Mouse (Mus musculus) lung, postnatal 0 days (tissue): ENCODE data around the gene Mlycd. TPM values are rescaled to one million over a fixed set of nuclear protein-coding genes. Genes with fewer than 3 reads are reported as not detected.

Source experiments
- ATAC-seq: fragments of 200-750 bp; cut with Nextera tagmentation; 2 replicates; pipeline ENCODE4 v1.8.0; 2017; ENCODE audit warnings: moderate library complexity
- DNase-seq: peaks from one replicate; pipeline ENCODE4 v3.0.0-alpha.2; 2016; ENCODE audit warnings: low spot score
- H3K27ac ChIP-seq: fragments of 300-500 bp; sonication (generic); 2 replicates; pipeline ENCODE4 v1.5.1; 2014; ENCODE audit warnings: antibody characterized with exemption, mild to moderate bottlenecking, low read length, mixed read lengths
- H3K27me3 ChIP-seq: fragments of 300-500 bp; sonication (generic); replicated peaks from 2 replicates; pipeline ENCODE4 v1.6.1; 2014; ENCODE audit warnings: low read length, mixed read lengths; ENCODE audit not compliant: insufficient read depth
- H3K36me3 ChIP-seq: fragments of 300-500 bp; sonication (generic); 2 replicates; pipeline ENCODE4 v1.6.1; 2014; ENCODE audit warnings: low read length, mixed read lengths; ENCODE audit not compliant: insufficient read depth
- H3K4me1 ChIP-seq: fragments of 300-500 bp; sonication (generic); 2 replicates; pipeline ENCODE4 v1.6.1; 2014; ENCODE audit warnings: antibody characterized with exemption, low read depth, low read length, mixed read lengths; ENCODE audit not compliant: insufficient read depth
- H3K4me2 ChIP-seq: fragments of 300-500 bp; sonication (generic); replicated peaks from 2 replicates; pipeline ENCODE4 v1.6.1; 2014; ENCODE audit warnings: low read depth, mild to moderate bottlenecking, low read length, moderate library complexity, mixed read lengths
- H3K4me3 ChIP-seq: fragments of 300-500 bp; sonication (generic); 2 replicates; pipeline ENCODE4 v1.5.1; 2014; ENCODE audit warnings: low read depth, low read length
- H3K9ac ChIP-seq: fragments of 300-500 bp; sonication (generic); replicated peaks from 2 replicates; pipeline ENCODE4 v1.6.1; 2014; ENCODE audit warnings: low read depth, mild to moderate bottlenecking
- H3K9me3 ChIP-seq: fragments of 300-500 bp; sonication (generic); 2 replicates; pipeline ENCODE4 v1.6.1; 2016; ENCODE audit warnings: low read length, mixed read lengths
- CTCF ChIP-seq: IDR thresholded peaks from 2 replicates; pipeline ENCODE4 v1.5.1; 2016; ENCODE audit warnings: antibody characterized with exemption, mild to moderate bottlenecking
- EP300 ChIP-seq: IDR thresholded peaks from 2 replicates; pipeline ENCODE4 v1.6.1; 2016; ENCODE audit warnings: antibody characterized with exemption, mild to moderate bottlenecking, control low read depth
- WGBS: fragments of 180-500 bp; shearing (Covaris S2); extraction: QIAGEN DNeasy Blood & Tissue Kit; methylation state at CpG from one replicate; pipeline ENCODE4 v1.1.7; 2014; 5-methylcytosine and 5-hydroxymethylcytosine counted together
- polyA plus RNA-seq: library from polyadenylated mRNA; unstranded; fragments of >200 nt; fragmentation: Nextera tagmentation; extraction: Ambion mirVana; gene quantifications from 2 replicates; pipeline ENCODE4 v1.2.1, GENCODE M21; 2015

The Mlycd gene
- 18.3 and 19.1 TPM in 2 replicates for polyA plus RNA-seq

DNA sequence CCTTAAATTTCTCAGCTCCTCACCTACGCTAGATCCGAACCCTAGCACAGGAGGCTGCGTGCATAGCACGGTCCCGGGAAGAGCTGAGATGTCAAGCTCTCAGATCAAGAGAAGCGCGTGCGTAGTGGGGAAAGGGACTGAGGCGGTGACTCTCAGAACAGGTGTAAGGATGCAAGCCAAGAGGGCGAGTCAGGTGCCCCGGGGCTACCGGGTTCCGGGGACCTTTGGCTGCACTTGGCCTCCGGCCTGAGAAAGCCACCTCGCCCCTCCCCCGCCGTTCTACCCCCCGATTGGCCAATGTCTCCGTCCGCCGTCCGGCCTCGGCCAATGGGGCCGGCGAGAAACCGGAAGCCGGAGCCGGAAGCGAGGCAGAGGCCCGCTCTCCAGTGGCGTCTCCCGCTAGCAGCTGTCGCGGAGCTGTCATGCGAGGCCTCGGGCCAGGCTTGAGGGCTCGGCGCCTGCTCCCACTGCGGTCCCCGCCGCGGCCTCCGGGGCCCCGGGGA is at the start of gene Mlycd:
Gene Mlycd (plus strand): TSS at position 355 of the 503 bp plus-strand sequence.
- Histone ChIP-seq H3K4me1 (0 out of 2 replicates have a peak, but pooled peaks cover 8% of the 10 kb centered on the region), H3K9me3 (no peaks in the 10 kb centered on the region), H3K27ac (peak within 1 kb of the TSS; percentile 93), H3K9ac (peak within 1 kb of the TSS; percentile 71), H3K4me2 (peak within 1 kb of the TSS; percentile 99), H3K27me3 (no peaks in the 10 kb centered on the region), H3K36me3 (no peaks in the 10 kb centered on the region), H3K4me3 (peak within 1 kb of the TSS; percentile 76)
- DNase-seq (peak; percentile 96), ATAC-seq (peak; percentile 98)
- TF ChIP-seq CTCF (no peak), EP300 (0 out of 2 replicates have a peak, but pooled peaks have one; percentile 33)
- 2% methylated on average over 37 of the region's 44 CpGs for WGBS

GRCm38 (mm10) chr8:119345029-119345682 is 49.5 kb upstream of the Mlycd start:
- WGBS = 48% methylated on average over 22 of the region's 22 CpGs
- H3K27ac ChIP-seq = no peak overlapping the region

GRCm38 (mm10) chr8:119345683-119346075 is 49.0 kb upstream of the Mlycd start:
- ATAC-seq (no peak), DNase-seq (no peak)
- WGBS = 81% methylated on average over 15 of the region's 15 CpGs
- Histone ChIP-seq H3K27me3 (no peaks in the 10 kb centered on the region), H3K9me3 (no peaks in the 10 kb centered on the region), H3K36me3 (peaks cover 24% of the 10 kb centered on the region; the same call in 1 of the 2 replicates), H3K9ac (no peak overlapping the region), H3K4me1 (peaks cover 5% of the 10 kb centered on the region; the same call in 1 of the 2 replicates), H3K27ac (no peak overlapping the region), H3K4me2 (peak overlapping the region; percentile 92), H3K4me3 (peak overlapping the region; percentile 100; the same call in 1 of the 2 replicates)
- TF ChIP-seq CTCF (peak; percentile 12; the same call in 1 of the 2 replicates), EP300 (no peak)

More at GRCm38 (mm10) chr8:119345029-119345682, 49.5 kb upstream of the Mlycd start:
- H3K9ac ChIP-seq = peak overlapping the region; percentile 96
- peak; percentile 49 for DNase-seq
- no peak for ATAC-seq
- H3K4me3 ChIP-seq = peak overlapping the region; percentile 100
- H3K27me3 ChIP-seq = no peaks in the 10 kb centered on the region
- peak overlapping the region; percentile 92 for H3K4me2 ChIP-seq
- TF ChIP-seq CTCF (no peak), EP300 (no peak)
- H3K9me3 ChIP-seq = no peaks in the 10 kb centered on the region
- H3K4me1 ChIP-seq = peaks cover 5% of the 10 kb centered on the region; the same call in 1 of the 2 replicates
- H3K36me3 ChIP-seq = peaks cover 22% of the 10 kb centered on the region; the same call in 1 of the 2 replicates

GRCm38 (mm10) chr8:119351647-119352046 is 43.0 kb upstream of the Mlycd start:
- DNase-seq (no peak), ATAC-seq (no peak)
- TF ChIP-seq CTCF (no peak), EP300 (no peak)
- H3K9ac ChIP-seq = no peak overlapping the region
- H3K4me3 ChIP-seq = no peak overlapping the region
- H3K36me3 ChIP-seq = peaks cover 28% of the 10 kb centered on the region; the same call in 1 of the 2 replicates
- no peak overlapping the region for H3K27ac ChIP-seq
- no peaks in the 10 kb centered on the region for H3K9me3 ChIP-seq
- WGBS = 92% methylated on average over 19 of the region's 19 CpGs
- no peaks in the 10 kb centered on the region for H3K27me3 ChIP-seq
- H3K4me2 ChIP-seq = no peak overlapping the region
- no peaks in the 10 kb centered on the region for H3K4me1 ChIP-seq

GRCm38 (mm10) chr8:119352977-119353658 is 41.6 kb upstream of the Mlycd start:
- 55% methylated on average over 10 of the region's 10 CpGs for WGBS
- no peak for ATAC-seq
- Histone ChIP-seq H3K9me3 (no peaks in the 10 kb centered on the region), H3K4me3 (no peak overlapping the region), H3K9ac (no peak overlapping the region), H3K27me3 (no peaks in the 10 kb centered on the region), H3K4me1 (no peaks in the 10 kb centered on the region), H3K27ac (no peak overlapping the region), H3K4me2 (no peak overlapping the region), H3K36me3 (peaks cover 16% of the 10 kb centered on the region; the same call in 1 of the 2 replicates)
- TF ChIP-seq EP300 (no peak), CTCF (no peak)
- no peak for DNase-seq

DNA sequence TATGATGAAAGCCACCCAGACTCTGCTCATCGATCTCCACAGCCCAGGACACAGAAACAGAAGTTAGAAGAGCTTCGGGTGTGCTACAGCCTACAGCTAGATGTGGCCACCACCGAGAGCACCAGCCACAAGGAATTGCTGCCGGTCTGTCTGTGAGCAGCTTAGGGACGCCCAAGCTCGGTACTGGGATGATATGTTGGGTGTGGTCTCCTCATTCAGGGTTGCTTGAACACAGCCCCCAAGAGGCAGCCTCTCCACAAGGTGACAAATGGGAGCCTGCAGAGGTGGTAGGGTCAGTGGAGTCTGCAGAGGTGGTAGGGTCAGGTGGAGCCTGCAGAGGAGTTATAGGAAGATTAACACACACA is 41.0 kb upstream of the Mlycd start:
- TF ChIP-seq EP300 (no peak), CTCF (no peak)
- no peak overlapping the region for H3K4me2 ChIP-seq
- H3K9me3 ChIP-seq = no peaks in the 10 kb centered on the region
- H3K4me3 ChIP-seq = no peak overlapping the region
- peaks cover 12% of the 10 kb centered on the region; the same call in 1 of the 2 replicates for H3K36me3 ChIP-seq
- ATAC-seq (no peak), DNase-seq (no peak)
- no peak overlapping the region for H3K9ac ChIP-seq
- H3K4me1 ChIP-seq = no peaks in the 10 kb centered on the region
- no peak overlapping the region for H3K27ac ChIP-seq
- 78% methylated on average over 6 of the region's 6 CpGs for WGBS
- H3K27me3 ChIP-seq = no peaks in the 10 kb centered on the region
